Mouse (Mus musculus) left cerebral cortex, adult 8-10 months (tissue): Measurements from ENCODE around the gene Igdcc3. TPM values are rescaled to one million over a fixed set of nuclear protein-coding genes. Genes with fewer than 3 reads are reported as not detected.

Experiments
- DNase-seq, 2 experiments: peaks; one replicate each; pipeline ENCODE4 v3.0.0; 2022; ENCODE audit warnings: low spot score in 2 of 2
- total RNA-seq, 4 experiments: library from RNA; stranded (reverse); gene quantifications; 2 replicates each; pipeline ENCODE4 v1.2.4; 2022

Gene Igdcc3
- total RNA-seq, 4 experiments from 2014 or later: 1.2 to 2.1 (median 1.2) TPM

GRCm38 (mm10) chr9:65140491-65140890 is 498 bp upstream of the Igdcc3 start:
- DNase-seq: no peak

- DNase-seq: no peak
Measured at GRCm38 (mm10) chr9:65141306-65141975, 452 bp downstream of the Igdcc3 start.

- DNase-seq: no peak
Measured at GRCm38 (mm10) chr9:65141976-65142318, 958 bp downstream of the Igdcc3 start.

GRCm38 (mm10) chr9:65142399-65142798 is 1.4 kb downstream of the Igdcc3 start:
- DNase-seq: no peak

DNA sequence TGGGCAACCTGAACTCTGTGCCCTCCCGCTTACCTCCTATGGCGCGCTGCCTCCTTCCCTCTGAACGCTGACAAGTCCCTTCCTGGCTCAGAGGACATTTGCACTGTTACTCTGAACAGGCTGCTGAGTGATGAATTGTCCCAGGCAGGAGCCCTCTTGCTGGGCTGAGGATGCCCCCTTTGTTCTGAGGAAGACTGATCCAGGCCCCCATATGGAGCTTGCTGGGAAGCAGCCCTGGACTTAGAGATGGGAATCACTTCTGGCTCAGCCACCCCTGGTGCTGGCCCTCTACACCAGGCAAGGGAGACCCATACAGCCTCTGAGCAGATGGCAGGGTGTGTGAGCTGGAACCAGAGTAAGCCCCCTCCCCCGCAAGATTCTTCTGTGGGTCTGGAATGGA is 5.0 kb downstream of the Igdcc3 start:
- no peak for DNase-seq

DNA sequence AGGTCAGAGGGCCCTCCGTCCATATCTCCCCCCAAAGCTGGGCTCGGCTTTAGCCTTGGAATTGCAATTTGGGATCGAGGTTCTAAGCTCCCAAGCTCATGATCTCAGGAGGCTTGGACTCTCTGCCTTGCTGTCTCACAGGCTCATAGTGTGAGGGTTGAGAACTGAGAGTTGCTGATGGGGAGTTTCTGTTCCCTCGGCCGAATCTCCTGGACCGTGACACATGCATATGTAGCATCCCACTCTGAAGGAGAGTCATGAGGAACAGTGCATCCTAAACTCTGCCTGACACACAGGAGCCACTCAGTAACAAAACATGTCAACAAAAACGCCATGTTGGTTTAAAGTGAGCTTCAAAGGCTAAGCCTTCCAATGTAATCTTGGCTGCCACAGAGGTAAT is 7.5 kb downstream of the Igdcc3 start:
- no peak for DNase-seq

GRCm38 (mm10) chr9:65152711-65153330 is 11.8 kb downstream of the Igdcc3 start:
- no peak for DNase-seq

GRCm38 (mm10) chr9:65153331-65153711 is 12.3 kb downstream of the Igdcc3 start:
- DNase-seq: no peak

GRCm38 (mm10) chr9:65154692-65155455 is 13.9 kb downstream of the Igdcc3 start:
- no peak for DNase-seq

GRCm38 (mm10) chr9:65156604-65157003 is 15.6 kb downstream of the Igdcc3 start:
- DNase-seq: no peak

DNA sequence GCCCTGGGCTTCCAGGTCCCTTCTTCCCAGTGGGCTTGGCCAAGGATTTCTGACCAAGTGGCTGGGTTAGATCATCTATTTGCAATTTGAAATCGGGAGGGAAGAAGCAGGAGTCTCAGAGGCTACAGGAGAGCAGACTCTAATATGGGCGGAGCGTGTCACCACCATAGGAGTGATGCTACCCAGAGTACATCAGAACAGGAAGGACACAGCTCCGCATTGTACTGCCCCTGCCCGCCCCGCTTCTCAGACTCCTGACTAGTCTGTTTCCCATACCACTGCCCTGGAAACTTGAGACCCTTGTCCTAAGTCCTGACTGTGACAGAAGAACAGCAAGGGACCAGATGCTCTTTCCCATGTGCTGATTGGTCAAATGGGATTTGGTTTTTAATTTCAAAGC is 16.6 kb downstream of the Igdcc3 start:
- no peak for DNase-seq

- DNase-seq: no peak
Measured at GRCm38 (mm10) chr9:65161188-65161587, 20.2 kb downstream of the Igdcc3 start.

DNA sequence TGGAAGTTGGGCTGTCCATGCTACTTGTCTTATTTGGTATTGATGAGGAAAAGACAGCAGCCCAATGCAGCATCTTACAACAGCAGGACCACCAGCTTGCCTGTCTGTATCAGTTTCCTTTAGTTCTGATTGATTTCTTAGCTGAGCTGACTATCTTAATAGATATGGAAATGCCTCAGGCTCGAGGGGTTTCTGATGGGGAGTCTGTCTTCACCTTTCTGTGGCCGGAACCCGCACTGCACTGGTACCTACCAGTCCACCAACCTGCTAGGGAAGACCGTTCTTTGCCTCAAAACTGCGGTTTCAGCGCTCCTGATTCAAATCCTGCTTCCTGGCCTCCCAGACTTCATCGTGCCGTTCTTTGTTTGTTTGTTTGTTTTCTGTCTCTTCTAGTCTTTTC is 20.9 kb downstream of the Igdcc3 start:
- DNase-seq: no peak

DNA sequence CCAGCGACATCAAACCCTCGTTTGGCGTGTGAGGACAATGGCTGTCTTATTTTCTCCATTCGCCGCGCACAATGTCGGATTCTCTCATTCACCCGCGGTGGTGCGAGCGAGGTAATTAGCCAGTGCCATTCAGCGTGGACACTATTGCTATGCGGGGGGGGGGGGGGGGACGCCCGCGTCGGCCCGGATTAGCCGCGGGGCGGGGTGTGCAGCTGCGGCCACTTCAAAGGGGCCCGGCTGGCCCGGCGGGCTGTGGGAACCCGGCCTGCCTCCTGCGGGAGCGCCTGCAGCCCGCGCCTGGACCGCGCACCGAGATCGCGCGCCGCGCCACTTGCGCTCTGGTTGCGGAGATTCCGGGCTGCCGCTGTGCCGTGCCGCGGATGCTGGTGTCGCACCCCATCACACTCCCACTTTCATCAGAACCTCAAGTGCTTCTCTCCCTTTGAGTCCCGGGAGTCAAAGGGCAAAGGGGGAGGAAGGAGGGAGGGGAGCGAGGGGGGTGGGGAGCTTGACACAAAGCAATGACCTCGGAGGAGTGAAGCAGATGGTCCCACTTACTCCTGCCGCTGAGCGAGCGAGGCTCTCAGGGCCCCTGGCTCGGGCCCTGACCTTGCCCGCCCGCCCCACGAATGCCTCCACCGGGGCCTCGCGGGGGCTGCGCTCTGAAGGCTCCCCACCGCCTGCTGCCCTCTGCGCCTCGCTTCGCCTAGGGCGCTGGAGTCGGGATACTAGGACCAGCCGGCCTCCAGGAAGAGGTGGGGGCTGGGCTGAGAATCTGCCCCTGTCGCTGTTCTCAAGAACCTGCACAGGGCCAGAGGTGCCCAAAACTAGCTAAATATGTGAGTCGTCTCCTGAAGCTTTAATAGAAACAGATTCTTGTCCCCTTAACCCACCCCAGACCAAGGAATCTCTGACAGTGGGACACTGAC is 22.0 kb downstream of the Igdcc3 start:
- DNase-seq: peak in 1 of 2 experiments; percentile 18

- DNase-seq: no peak
Measured at GRCm38 (mm10) chr9:65164870-65165269, 23.9 kb downstream of the Igdcc3 start.

DNA sequence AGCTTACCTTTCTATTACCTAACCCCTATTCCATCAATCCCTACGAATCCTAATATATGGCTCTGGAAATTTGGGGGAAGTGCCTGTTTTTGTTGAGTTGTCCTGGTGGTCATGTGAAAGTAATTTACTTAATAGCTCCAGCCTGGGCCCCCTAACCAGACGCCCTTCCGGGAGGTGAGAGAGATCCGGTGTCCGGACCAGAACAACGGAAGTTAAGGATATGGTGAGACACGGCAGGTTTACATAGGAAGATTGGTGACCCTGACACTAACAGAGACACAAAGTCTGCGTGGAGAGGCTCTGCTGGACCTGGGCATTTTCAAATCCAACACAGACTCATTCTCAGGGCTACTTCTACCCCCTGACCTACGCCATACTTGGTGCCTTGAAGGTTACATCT is 25.4 kb downstream of the Igdcc3 start:
- no peak for DNase-seq

DNA sequence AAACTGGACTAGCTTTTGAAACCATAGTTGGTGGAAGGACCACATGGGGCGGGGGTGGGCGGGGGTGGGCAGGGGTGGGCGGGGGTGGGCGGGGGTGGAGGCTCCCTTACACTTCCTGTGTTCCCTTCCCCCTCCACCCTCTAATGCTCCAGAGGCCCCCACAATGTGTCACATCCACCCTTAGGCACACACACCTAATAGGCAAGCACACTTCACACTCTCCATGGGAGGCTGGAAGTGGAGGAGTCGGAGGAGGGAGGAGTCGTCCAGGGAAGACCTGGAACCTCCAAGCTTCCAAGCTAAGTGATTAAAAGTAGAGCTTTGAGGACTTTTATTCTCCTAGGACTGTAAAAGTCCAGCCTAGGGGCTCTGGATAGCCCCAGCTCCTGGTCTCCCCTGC is 27.5 kb downstream of the Igdcc3 start:
- DNase-seq: no peak

DNA sequence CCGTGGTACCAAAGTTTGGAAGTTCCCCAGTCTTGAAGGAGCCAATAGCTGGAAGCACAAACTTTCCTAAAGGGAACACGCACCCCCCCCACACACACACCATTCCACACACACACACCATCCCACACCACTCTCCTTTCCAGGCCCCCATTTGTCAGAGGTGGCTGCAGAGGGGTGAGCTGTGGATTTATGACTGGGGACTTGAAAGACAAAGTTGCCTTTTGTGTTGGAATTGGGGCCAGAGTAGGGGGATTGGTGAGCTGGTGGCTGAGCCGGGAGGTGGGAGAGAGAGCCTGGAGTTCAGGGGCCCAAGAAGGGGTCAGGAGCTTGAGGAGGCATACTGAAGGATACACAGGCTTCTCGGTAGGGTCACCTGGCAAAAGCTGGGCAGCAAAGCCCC is 28.0 kb downstream of the Igdcc3 start:
- no peak for DNase-seq

DNA sequence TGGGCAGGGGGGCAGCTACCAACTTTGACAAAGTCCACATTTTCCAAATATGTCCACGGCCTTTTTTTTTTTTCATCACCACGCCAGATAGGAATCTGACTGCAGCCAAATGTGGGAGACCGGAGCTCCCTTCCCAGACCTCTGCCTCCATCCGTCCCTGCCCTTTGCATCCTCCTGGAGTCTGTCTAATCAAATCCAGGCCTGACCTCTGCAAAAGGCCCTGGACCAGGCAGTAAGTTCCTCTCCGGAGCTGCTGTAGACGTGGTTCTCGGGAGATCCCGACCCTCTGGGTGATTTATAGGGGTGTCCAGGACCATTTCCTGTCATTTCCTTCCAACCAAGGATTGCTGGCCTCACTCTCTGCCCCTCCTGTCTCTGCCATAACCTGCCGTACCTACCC is 31.7 kb downstream of the Igdcc3 start:
- DNase-seq: no peak

DNA sequence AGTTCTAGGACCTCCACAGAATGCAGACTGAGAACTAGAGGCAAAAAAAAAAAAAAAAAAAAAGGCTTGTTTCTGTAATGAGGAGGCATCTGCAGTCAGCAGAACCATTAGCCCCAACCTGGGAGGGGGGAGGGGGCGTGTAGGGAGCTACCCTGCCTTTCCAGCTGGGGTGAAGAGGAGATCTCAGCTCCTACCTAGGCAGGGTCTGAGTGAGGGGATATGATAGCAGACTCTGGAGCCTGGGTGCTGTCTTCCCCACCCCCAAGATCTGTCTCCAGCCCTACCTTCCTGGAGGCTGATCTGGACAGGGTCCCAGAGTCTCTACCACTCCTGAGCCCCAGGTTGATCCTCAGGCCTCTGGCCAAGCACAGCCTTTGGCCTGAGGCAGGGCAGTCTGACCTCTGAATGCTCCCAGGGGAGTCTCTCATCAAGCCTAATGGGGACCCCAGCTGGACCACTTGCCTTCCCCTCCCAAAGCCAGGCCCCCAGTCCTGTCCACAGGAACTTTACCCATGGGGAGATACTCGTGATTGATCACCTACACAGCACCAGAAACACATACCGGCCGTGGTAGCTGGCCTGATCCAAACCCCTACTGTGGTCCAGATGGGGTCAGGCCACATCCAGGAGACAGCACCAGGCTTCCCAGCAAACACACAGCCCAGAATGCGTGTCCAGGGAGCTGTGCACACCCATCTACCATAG is 34.4 kb downstream of the Igdcc3 start:
- DNase-seq: no peak
